Mouse (Mus musculus) hematopoietic stem cell, adult 5-6 weeks (primary cell): ENCODE measurements around the gene Gan. TPM values are rescaled to one million over a fixed set of nuclear protein-coding genes. Genes with fewer than 3 reads are reported as not detected.

Source experiments
- ATAC-seq, 2 experiments: fragments of 125-278 bp in 1 of 2; replicated peaks in 1 of 2; 2 replicates each; pipeline ENCODE4 v1.8.0; 2016 to 2017; ENCODE audit warnings: inconsistent platforms in 2 of 2, mild to moderate bottlenecking in 2 of 2, moderate number of reproducible peaks in 2 of 2, low read depth in 1 of 2, moderate TSS enrichment in 1 of 2; ENCODE audit not compliant: low FRiP score in 2 of 2, poor library complexity in 2 of 2, severe bottlenecking in 2 of 2, insufficient read depth in 1 of 2, low TSS enrichment in 1 of 2
- total RNA-seq: library from RNA; stranded (forward); fragments of 172-1452, 232-1000 nt; gene quantifications from 2 replicates; pipeline ENCODE4 v1.2.3, GENCODE M21; 2017

Gene Gan
- 3.6 and 4.1 TPM in 2 replicates for total RNA-seq

- ATAC-seq: peak in 1 of 2 experiments; percentile 34; a peak in 2 of 4 replicates
Measured at GRCm38 (mm10) chr8:117158135-117158761, at the start of gene Gan. Gene Gan, plus strand, starts transcription at chr8:117158135.

GRCm38 (mm10) chr8:117109018-117109711, 48.8 kb upstream of the Gan start:
- no peak for ATAC-seq

GRCm38 (mm10) chr8:117109801-117110390, 48.0 kb upstream of the Gan start:
- no peak for ATAC-seq

- ATAC-seq: no peak
Measured at GRCm38 (mm10) chr8:117111641-117112040, 46.3 kb upstream of the Gan start.

- ATAC-seq: no peak
Measured at GRCm38 (mm10) chr8:117112261-117112660, 45.7 kb upstream of the Gan start.

GRCm38 (mm10) chr8:117115094-117115493, 42.8 kb upstream of the Gan start:
- no peak for ATAC-seq

- peak in 1 of 2 experiments; percentile 42; a peak in 1 of 4 replicates for ATAC-seq
Measured at GRCm38 (mm10) chr8:117115676-117116446, 42.1 kb upstream of the Gan start.

- ATAC-seq: no peak
Measured at GRCm38 (mm10) chr8:117116534-117116933, 41.4 kb upstream of the Gan start.

- no peak for ATAC-seq
Measured at GRCm38 (mm10) chr8:117118409-117118808, 39.5 kb upstream of the Gan start.

- ATAC-seq: peak; percentile 71 to 79
Measured at GRCm38 (mm10) chr8:117121277-117121676, 36.7 kb upstream of the Gan start.

GRCm38 (mm10) chr8:117123850-117124633, 33.9 kb upstream of the Gan start:
- no peak for ATAC-seq

- no peak for ATAC-seq
Measured at GRCm38 (mm10) chr8:117125854-117126253, 32.1 kb upstream of the Gan start.

GRCm38 (mm10) chr8:117126411-117126810, 31.5 kb upstream of the Gan start:
- no peak for ATAC-seq

GRCm38 (mm10) chr8:117127063-117127462, 30.9 kb upstream of the Gan start:
- no peak for ATAC-seq

- no peak for ATAC-seq
Measured at GRCm38 (mm10) chr8:117133702-117134101, 24.2 kb upstream of the Gan start.

- no peak for ATAC-seq
Measured at GRCm38 (mm10) chr8:117136351-117136750, 21.6 kb upstream of the Gan start.

GRCm38 (mm10) chr8:117136763-117137162, 21.2 kb upstream of the Gan start:
- no peak for ATAC-seq
